Mouse (Mus musculus): Measurements from ENCODE around the gene Arl6ip1. TPM values are rescaled to one million over a fixed set of nuclear protein-coding genes. Genes with fewer than 3 reads are reported as not detected.

Arl6ip1 gene
- polyA plus RNA-seq, 1 experiment from 2014 or later, result 480 TPM

Other genes with a start within 250 kb of the Arl6ip1 start
- gene Rps15a, start 13.5 kb downstream of the Arl6ip1 start, polyA plus RNA-seq (2015; fragmentation: Nextera tagmentation; extraction: Ambion mirVana), result 430 and 493 TPM in 2 replicates
- gene Smg1, start 114.0 kb upstream of the Arl6ip1 start, polyA plus RNA-seq (2015; fragmentation: Nextera tagmentation; extraction: Ambion mirVana), result 16.2 and 17.0 TPM in 2 replicates